Mouse (Mus musculus) bone marrow macrophage, adult 2 months (primary cell): ENCODE measurements around the gene Srgap3. TPM values are rescaled to one million over a fixed set of nuclear protein-coding genes. Genes with fewer than 3 reads are reported as not detected.

ENCODE experiments used
- H3K27ac ChIP-seq: 2 replicates; pipeline ENCODE4 v1.5.1; 2012; ENCODE audit warnings: low read depth, low read length; ENCODE audit not compliant: insufficient read depth
- H3K4me1 ChIP-seq: 2 replicates; pipeline ENCODE4 v1.6.1; 2012; ENCODE audit warnings: low read length; ENCODE audit not compliant: control insufficient read depth, insufficient read depth
- H3K4me3 ChIP-seq: 2 replicates; pipeline ENCODE4 v1.5.1; 2012; ENCODE audit warnings: mild to moderate bottlenecking, low read length, moderate library complexity; ENCODE audit not compliant: insufficient read depth
- CTCF ChIP-seq: IDR thresholded peaks from 2 replicates; pipeline ENCODE4 v1.5.1; 2012; ENCODE audit warnings: low read depth, mild to moderate bottlenecking, low read length, moderate library complexity
- POLR2A ChIP-seq: IDR thresholded peaks from 2 replicates; pipeline ENCODE4 v1.6.1; 2012; ENCODE audit warnings: mild to moderate bottlenecking, low read depth, low read length, borderline replicate concordance
- polyA plus RNA-seq: library from polyadenylated mRNA; stranded (reverse); fragments of >200 nt; gene quantifications from 2 replicates; pipeline ENCODE4 v1.2.4, GENCODE M21; 2012; ENCODE audit not compliant: missing spikeins, insufficient read depth, insufficient read length

The Srgap3 gene
- 2.3 and 2.9 TPM in 2 replicates for polyA plus RNA-seq

GRCm38 (mm10) chr6:112946895-112947436 is at the start of gene Srgap3:
Srgap3 (minus strand) TSS chr6:112947266.
- H3K4me3 ChIP-seq, result peak within 1 kb of the TSS; percentile 91
- TF ChIP-seq POLR2A (no peak), CTCF (no peak)
- peak within 1 kb of the TSS; percentile 63 for H3K27ac ChIP-seq
- H3K4me1 ChIP-seq, result peaks cover 24% of the 10 kb centered on the region

GRCm38 (mm10) chr6:112995708-112996107 is 48.6 kb upstream of the Srgap3 start:
- no peak overlapping the region for H3K27ac ChIP-seq
- TF ChIP-seq CTCF (no peak), POLR2A (no peak)
- no peak overlapping the region for H3K4me3 ChIP-seq
- peaks cover 2% of the 10 kb centered on the region; the same call in 1 of the 2 replicates for H3K4me1 ChIP-seq

GRCm38 (mm10) chr6:112990119-112990518 is 43.1 kb upstream of the Srgap3 start:
- Histone ChIP-seq H3K4me1 (no peaks in the 10 kb centered on the region), H3K27ac (no peak overlapping the region), H3K4me3 (no peak overlapping the region)
- no peak for TF ChIP-seq CTCF
- TF ChIP-seq POLR2A, result no peak

- H3K4me3 ChIP-seq, result no peak overlapping the region
- no peak for TF ChIP-seq CTCF
- TF ChIP-seq POLR2A, result no peak
- H3K27ac ChIP-seq, result no peak overlapping the region
- no peaks in the 10 kb centered on the region for H3K4me1 ChIP-seq
Observed at GRCm38 (mm10) chr6:112985362-112986314, 38.6 kb upstream of the Srgap3 start.

- Histone ChIP-seq H3K4me3 (no peak overlapping the region), H3K27ac (no peak overlapping the region), H3K4me1 (no peaks in the 10 kb centered on the region)
- no peak for TF ChIP-seq CTCF
- no peak for TF ChIP-seq POLR2A
Observed at GRCm38 (mm10) chr6:112982241-112982640, 35.2 kb upstream of the Srgap3 start.

- no peak overlapping the region for H3K27ac ChIP-seq
- TF ChIP-seq POLR2A, result no peak
- no peak for TF ChIP-seq CTCF
- H3K4me1 ChIP-seq, result no peaks in the 10 kb centered on the region
- no peak overlapping the region for H3K4me3 ChIP-seq
Observed at GRCm38 (mm10) chr6:112978947-112979346, 31.9 kb upstream of the Srgap3 start.

- Histone ChIP-seq H3K4me3 (no peak overlapping the region), H3K27ac (no peak overlapping the region), H3K4me1 (no peaks in the 10 kb centered on the region)
- no peak for TF ChIP-seq POLR2A
- no peak for TF ChIP-seq CTCF
Observed at GRCm38 (mm10) chr6:112977246-112977645, 30.2 kb upstream of the Srgap3 start.

GRCm38 (mm10) chr6:112976541-112976940 is 29.5 kb upstream of the Srgap3 start:
- no peak for TF ChIP-seq POLR2A
- no peak for TF ChIP-seq CTCF
- H3K4me3 ChIP-seq, result no peak overlapping the region
- H3K27ac ChIP-seq, result no peak overlapping the region
- H3K4me1 ChIP-seq, result no peaks in the 10 kb centered on the region

- Histone ChIP-seq H3K4me3 (no peak overlapping the region), H3K27ac (no peak overlapping the region), H3K4me1 (no peaks in the 10 kb centered on the region)
- no peak for TF ChIP-seq CTCF
Observed at GRCm38 (mm10) chr6:112976136-112976535, 29.1 kb upstream of the Srgap3 start.

- Histone ChIP-seq H3K4me1 (no peaks in the 10 kb centered on the region), H3K27ac (no peak overlapping the region), H3K4me3 (no peak overlapping the region)
- no peak for TF ChIP-seq CTCF
- no peak for TF ChIP-seq POLR2A
Observed at GRCm38 (mm10) chr6:112973786-112974720, 27.0 kb upstream of the Srgap3 start.
